Comparison of ENCODE assay signal across 25 mouse cellular contexts in genomic region chr6:12551176-12551575, GRCm38 (mm10).
"Had no signal": no experiment of that assay in that cellular context is flagged by ENCODE, and none has a peak within 500 bp of the region (broad histone marks: within the 10 kb centered on the region; RNA-seq: fewer than 3 reads in every experiment).

No protein-coding gene starts in this region.

- H3K27me3 ChIP-seq: heart, embryonic 12.5 days; hindbrain, embryonic 12.5 days; intestine, embryonic 15.5 days; kidney, embryonic 15.5 days; limb, embryonic 13.5 days; limb, embryonic 15.5 days; liver, embryonic 12.5 days had no signal

- H3K36me3 ChIP-seq: heart, embryonic 10.5 days; heart, embryonic 12.5 days; intestine, embryonic 15.5 days; kidney, embryonic 15.5 days; limb, embryonic 13.5 days; limb, embryonic 15.5 days; liver, embryonic 12.5 days had no signal

- H3K4me3 ChIP-seq: gastrocnemius, adult 2 months; heart, embryonic 10.5 days; heart, embryonic 12.5 days; hindbrain, embryonic 10.5 days; hindbrain, embryonic 12.5 days; intestine, embryonic 15.5 days; kidney, embryonic 15.5 days; limb, embryonic 13.5 days; limb, embryonic 15.5 days; liver, embryonic 12.5 days had no signal

- H3K9me3 ChIP-seq: heart, embryonic 10.5 days; heart, embryonic 12.5 days; hindbrain, embryonic 10.5 days; hindbrain, embryonic 12.5 days; intestine, embryonic 15.5 days; kidney, embryonic 15.5 days; limb, embryonic 15.5 days; liver, embryonic 12.5 days had no signal

- H3K9ac ChIP-seq: heart, embryonic 12.5 days; hindbrain, embryonic 12.5 days; hindbrain, embryonic 14.5 days; intestine, embryonic 15.5 days; kidney, embryonic 15.5 days; limb, embryonic 13.5 days; limb, embryonic 15.5 days; liver, embryonic 12.5 days; liver, embryonic 14.5 days had no signal

- H3K27ac ChIP-seq: gastrocnemius, adult 2 months; heart, embryonic 10.5 days; hindbrain, embryonic 10.5 days; hindbrain, embryonic 12.5 days; intestine, embryonic 15.5 days; kidney, embryonic 15.5 days; kidney, postnatal 0 days; limb, embryonic 13.5 days; limb, embryonic 15.5 days; liver, embryonic 12.5 days; liver, embryonic 14.5 days had no signal

- DNase-seq: gastrocnemius, adult 2 months; gastrocnemius, postnatal 10 days; gastrocnemius, postnatal 25 days; heart, adult 18-20 months; heart, postnatal 10 days; heart, postnatal 4 days; kidney, adult 18-20 months; kidney, adult 9 months; kidney, postnatal 14 days; kidney, postnatal 36 days; layer of hippocampus, adult 9-11 months; layer of hippocampus, postnatal 36 days; left cerebral cortex, postnatal 4 days had no signal

- H3K4me1 ChIP-seq: heart, embryonic 10.5 days; heart, embryonic 12.5 days; intestine, embryonic 15.5 days; kidney, embryonic 15.5 days; limb, embryonic 15.5 days; liver, embryonic 12.5 days had no signal
